Mouse (Mus musculus) embryonic facial prominence, embryonic 13.5 days (tissue): ENCODE measurements around the gene Rnf150. TPM values are rescaled to one million over a fixed set of nuclear protein-coding genes. Genes with fewer than 3 reads are reported as not detected.

Experiments used
- ATAC-seq: fragments of 200-750 bp; cut with Nextera tagmentation; 2 replicates; pipeline ENCODE4 v1.8.0; 2017; ENCODE audit warnings: low read depth; ENCODE audit not compliant: insufficient number of reproducible peaks, insufficient read depth, low FRiP score, low TSS enrichment
- H3K27ac ChIP-seq: fragments of 300-500 bp; sonication (generic); 2 replicates; pipeline ENCODE4 v1.5.1; 2015; ENCODE audit warnings: moderate library complexity, mild to moderate bottlenecking, inconsistent platforms
- H3K27me3 ChIP-seq: fragments of 300-500 bp; sonication (generic); 2 replicates; pipeline ENCODE4 v1.6.1; 2015; ENCODE audit warnings: mild to moderate bottlenecking, inconsistent platforms
- H3K36me3 ChIP-seq: fragments of 300-500 bp; sonication (generic); 2 replicates; pipeline ENCODE4 v1.6.1; 2015; ENCODE audit warnings: mild to moderate bottlenecking, inconsistent platforms
- H3K4me1 ChIP-seq: fragments of 300-500 bp; sonication (generic); 2 replicates; pipeline ENCODE4 v1.6.1; 2015; ENCODE audit warnings: inconsistent platforms
- H3K4me2 ChIP-seq: fragments of 300-500 bp; sonication (generic); 2 replicates; pipeline ENCODE4 v1.6.1; 2015; ENCODE audit warnings: moderate library complexity, mild to moderate bottlenecking, inconsistent platforms
- H3K4me3 ChIP-seq: fragments of 300-500 bp; sonication (generic); 2 replicates; pipeline ENCODE4 v1.5.1; 2015; ENCODE audit warnings: mild to moderate bottlenecking, inconsistent platforms
- H3K9ac ChIP-seq: fragments of 300-500 bp; sonication (generic); 2 replicates; pipeline ENCODE4 v1.6.1; 2015; ENCODE audit warnings: mild to moderate bottlenecking, inconsistent platforms
- H3K9me3 ChIP-seq: fragments of 300-500 bp; sonication (generic); 2 replicates; pipeline ENCODE4 v1.6.1; 2016; ENCODE audit warnings: inconsistent platforms
- WGBS: fragments of 180-500 bp; shearing (Covaris S2); methylation state at CpG from one replicate; pipeline ENCODE4 v1.1.7; 2015; ENCODE audit warnings: mixed read lengths; 5-methylcytosine and 5-hydroxymethylcytosine counted together
- polyA plus RNA-seq: library from polyadenylated mRNA; unstranded; fragments of >200 nt; fragmentation: Nextera tagmentation; extraction: Ambion mirVana; gene quantifications from 2 replicates; pipeline ENCODE4 v1.2.1, GENCODE M21; 2015

Rnf150 gene
- polyA plus RNA-seq, 1 experiment from 2014 or later, result 2.6 TPM

- Histone ChIP-seq H3K9me3 (no peaks in the 10 kb centered on the region), H3K27ac (no peak overlapping the region), H3K4me1 (peaks cover 5% of the 10 kb centered on the region; the same call in 1 of the 2 replicates), H3K9ac (no peak overlapping the region), H3K36me3 (no peaks in the 10 kb centered on the region), H3K27me3 (no peaks in the 10 kb centered on the region), H3K4me3 (no peak overlapping the region), H3K4me2 (no peak overlapping the region)
- WGBS, result 72% methylated on average over 5 of the region's 5 CpGs
- ATAC-seq, result no peak
These were observed 54.6 kb downstream of the Rnf150 start for GRCm38 (mm10) chr8:82917540-82918316.

- H3K27me3 ChIP-seq, result no peaks in the 10 kb centered on the region
- no peaks in the 10 kb centered on the region for H3K36me3 ChIP-seq
- WGBS, result 78% methylated on average over 4 of the region's 4 CpGs
- H3K4me1 ChIP-seq, result peaks cover 5% of the 10 kb centered on the region; the same call in 1 of the 2 replicates
- no peaks in the 10 kb centered on the region for H3K9me3 ChIP-seq
- ATAC-seq, result no peak
- no peak overlapping the region for H3K4me2 ChIP-seq
- H3K4me3 ChIP-seq, result no peak overlapping the region
- H3K27ac ChIP-seq, result no peak overlapping the region
- no peak overlapping the region for H3K9ac ChIP-seq
These were observed 56.5 kb downstream of the Rnf150 start for GRCm38 (mm10) chr8:82919676-82920075.

- H3K27me3 ChIP-seq, result no peaks in the 10 kb centered on the region
- H3K9me3 ChIP-seq, result no peaks in the 10 kb centered on the region
- no peak overlapping the region for H3K27ac ChIP-seq
- ATAC-seq, result no peak
- no peak overlapping the region for H3K4me3 ChIP-seq
- no peak overlapping the region for H3K4me2 ChIP-seq
- 77% methylated on average over 4 of the region's 4 CpGs for WGBS
- no peak overlapping the region for H3K9ac ChIP-seq
- H3K36me3 ChIP-seq, result no peaks in the 10 kb centered on the region
- peaks cover 5% of the 10 kb centered on the region; the same call in 1 of the 2 replicates for H3K4me1 ChIP-seq
These were observed 57.0 kb downstream of the Rnf150 start for GRCm38 (mm10) chr8:82920124-82920523.

- no peak for ATAC-seq
- Histone ChIP-seq H3K36me3 (no peaks in the 10 kb centered on the region), H3K4me2 (no peak overlapping the region), H3K27ac (no peak overlapping the region), H3K9me3 (no peaks in the 10 kb centered on the region), H3K27me3 (no peaks in the 10 kb centered on the region), H3K9ac (no peak overlapping the region), H3K4me3 (no peak overlapping the region), H3K4me1 (no peaks in the 10 kb centered on the region)
- WGBS, result 94% methylated on average over 3 of the region's 3 CpGs
These were observed 62.1 kb downstream of the Rnf150 start for GRCm38 (mm10) chr8:82925286-82925685.

- no peak overlapping the region for H3K27ac ChIP-seq
- no peaks in the 10 kb centered on the region for H3K9me3 ChIP-seq
- no peak overlapping the region for H3K4me3 ChIP-seq
- no peak overlapping the region for H3K4me2 ChIP-seq
- no peaks in the 10 kb centered on the region for H3K36me3 ChIP-seq
- no peak for ATAC-seq
- H3K4me1 ChIP-seq, result 0 out of 2 replicates have a peak, but pooled peaks cover 3% of the 10 kb centered on the region
- H3K27me3 ChIP-seq, result no peaks in the 10 kb centered on the region
- WGBS, result 82% methylated on average over 5 of the region's 5 CpGs
- H3K9ac ChIP-seq, result no peak overlapping the region
These were observed 63.4 kb downstream of the Rnf150 start for GRCm38 (mm10) chr8:82926518-82926917.

- Histone ChIP-seq H3K4me3 (no peak overlapping the region), H3K4me2 (no peak overlapping the region), H3K9me3 (no peaks in the 10 kb centered on the region), H3K27me3 (no peaks in the 10 kb centered on the region), H3K4me1 (peaks cover 7% of the 10 kb centered on the region; the same call in 1 of the 2 replicates), H3K27ac (no peak overlapping the region), H3K9ac (no peak overlapping the region), H3K36me3 (no peaks in the 10 kb centered on the region)
- 64% methylated on average over 7 of the region's 7 CpGs for WGBS
- ATAC-seq, result no peak
These were observed 68.4 kb downstream of the Rnf150 start for GRCm38 (mm10) chr8:82931554-82931953.

GRCm38 (mm10) chr8:82936162-82936561 is 73.0 kb downstream of the Rnf150 start:
- peaks cover 33% of the 10 kb centered on the region for H3K4me1 ChIP-seq
- H3K27ac ChIP-seq, result no peak overlapping the region
- no peaks in the 10 kb centered on the region for H3K27me3 ChIP-seq
- WGBS, result 66% methylated on average over 7 of the region's 7 CpGs
- H3K9ac ChIP-seq, result no peak overlapping the region
- no peak overlapping the region for H3K4me3 ChIP-seq
- H3K9me3 ChIP-seq, result no peaks in the 10 kb centered on the region
- no peak overlapping the region for H3K4me2 ChIP-seq
- H3K36me3 ChIP-seq, result no peaks in the 10 kb centered on the region
- no peak for ATAC-seq

GRCm38 (mm10) chr8:82936866-82937265 is 73.7 kb downstream of the Rnf150 start:
- WGBS, result 29% methylated on average over 4 of the region's 4 CpGs
- Histone ChIP-seq H3K4me3 (no peak overlapping the region), H3K36me3 (no peaks in the 10 kb centered on the region), H3K4me2 (no peak overlapping the region), H3K9me3 (no peaks in the 10 kb centered on the region), H3K9ac (no peak overlapping the region), H3K4me1 (peaks cover 27% of the 10 kb centered on the region), H3K27ac (no peak overlapping the region), H3K27me3 (no peaks in the 10 kb centered on the region)
- ATAC-seq, result no peak

GRCm38 (mm10) chr8:82939912-82940311 is 76.8 kb downstream of the Rnf150 start:
- no peak overlapping the region for H3K27ac ChIP-seq
- no peak for ATAC-seq
- no peaks in the 10 kb centered on the region for H3K27me3 ChIP-seq
- no peaks in the 10 kb centered on the region for H3K9me3 ChIP-seq
- WGBS, result 32% methylated on average over 6 of the region's 6 CpGs
- no peaks in the 10 kb centered on the region for H3K36me3 ChIP-seq
- H3K4me1 ChIP-seq, result peaks cover 44% of the 10 kb centered on the region
- H3K4me2 ChIP-seq, result no peak overlapping the region
- H3K4me3 ChIP-seq, result no peak overlapping the region
- H3K9ac ChIP-seq, result no peak overlapping the region; the same call in 1 of the 2 replicates

- peak overlapping the region; percentile 48 for H3K27ac ChIP-seq
These were observed 80.3 kb downstream of the Rnf150 start for GRCm38 (mm10) chr8:82943223-82944006.

GRCm38 (mm10) chr8:82945867-82946266 is 82.7 kb downstream of the Rnf150 start:
- WGBS, result 27% methylated on average over 3 of the region's 3 CpGs
- Histone ChIP-seq H3K4me2 (peak overlapping the region; percentile 31), H3K9ac (no peak overlapping the region), H3K27ac (peak overlapping the region; percentile 52; the same call in 1 of the 2 replicates), H3K27me3 (no peaks in the 10 kb centered on the region), H3K9me3 (no peaks in the 10 kb centered on the region), H3K4me3 (no peak overlapping the region), H3K4me1 (peaks cover 44% of the 10 kb centered on the region), H3K36me3 (no peaks in the 10 kb centered on the region)
- no peak for ATAC-seq

More at GRCm38 (mm10) chr8:82943223-82944006, 80.3 kb downstream of the Rnf150 start:
- WGBS, result 29% methylated on average over 6 of the region's 6 CpGs
- H3K4me3 ChIP-seq, result no peak overlapping the region
- H3K4me1 ChIP-seq, result peaks cover 61% of the 10 kb centered on the region
- H3K36me3 ChIP-seq, result no peaks in the 10 kb centered on the region
- no peaks in the 10 kb centered on the region for H3K9me3 ChIP-seq
- no peak for ATAC-seq
- H3K9ac ChIP-seq, result no peak overlapping the region
- H3K4me2 ChIP-seq, result no peak overlapping the region
- H3K27me3 ChIP-seq, result no peaks in the 10 kb centered on the region
